Mouse (Mus musculus): ENCODE results near the gene Mepce. TPM values are rescaled to one million over a fixed set of nuclear protein-coding genes. Genes with fewer than 3 reads are reported as not detected.
A peak's percentile ranks its signal among the peaks of the same experiment; 100 is the strongest.

Gene Mepce
- total RNA-seq (2021), result 10 to 100 TPM; 25.0 to 34.2 TPM
- long read RNA-seq, experiment 1, transcript Mepce-201 (4 exons, 3,128 nt), result major isoform, 9 of 11 reads
- long read RNA-seq, experiment 1, partial matches to known transcripts, result 0 of 11 reads
- long read RNA-seq, experiment 1, other reads (novel, unspliced or antisense), result 2 of 11 reads
- long read RNA-seq, experiment 2, transcript Mepce-201 (4 exons, 3,128 nt), result major isoform, 13 of 15 reads
- long read RNA-seq, experiment 2, partial matches to known transcripts, result 1 of 15 reads
- long read RNA-seq, experiment 2, other reads (novel, unspliced or antisense), result 0 of 15 reads

DNA sequence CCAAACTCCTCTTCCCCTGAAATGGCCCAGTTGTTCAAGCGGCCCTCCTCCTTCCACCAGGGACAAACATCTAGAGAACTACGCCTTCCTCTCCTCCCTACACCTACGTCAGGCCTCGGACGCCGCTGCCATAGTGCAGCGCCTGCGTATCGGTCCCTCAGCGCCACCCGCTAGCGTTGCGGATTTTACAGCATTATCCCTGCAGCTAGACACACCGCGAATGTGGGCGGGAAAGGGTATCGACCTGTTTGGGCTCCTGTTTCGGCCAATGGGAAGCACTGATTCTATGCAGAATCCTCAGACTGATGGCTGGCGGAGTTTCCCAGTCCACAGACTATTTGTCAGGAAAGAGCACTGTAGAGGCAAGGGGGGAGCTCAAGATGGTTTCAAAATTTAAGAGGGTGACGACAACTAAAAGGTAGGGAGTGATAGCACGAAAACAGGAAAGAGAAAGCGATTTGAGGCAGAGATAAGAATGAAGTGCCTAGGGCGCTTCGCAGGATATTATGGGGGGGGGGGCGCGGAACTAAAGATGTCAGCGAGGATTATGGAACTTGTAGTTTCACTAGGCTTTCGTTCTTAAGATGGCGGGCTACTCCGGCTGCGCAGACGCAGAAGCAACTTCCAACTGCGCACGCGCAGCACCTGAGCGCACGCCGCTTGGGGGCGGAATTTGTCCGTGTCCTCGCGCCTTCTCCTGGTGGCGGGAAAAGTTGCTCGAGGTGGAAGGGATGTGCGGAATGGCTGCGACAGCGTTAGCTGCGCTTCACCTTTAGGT, at the start of gene Mepce, which contains the start of gene Zcwpw1:
TSS of gene Mepce (minus strand) at position 505 of the 778 bp plus-strand sequence.
TSS of gene Zcwpw1 (plus strand) at position 648 of the 778 bp plus-strand sequence.
- DNase-seq (ENCODE audit: low spot score in 2 of 2), result peak; percentile 94

DNA sequence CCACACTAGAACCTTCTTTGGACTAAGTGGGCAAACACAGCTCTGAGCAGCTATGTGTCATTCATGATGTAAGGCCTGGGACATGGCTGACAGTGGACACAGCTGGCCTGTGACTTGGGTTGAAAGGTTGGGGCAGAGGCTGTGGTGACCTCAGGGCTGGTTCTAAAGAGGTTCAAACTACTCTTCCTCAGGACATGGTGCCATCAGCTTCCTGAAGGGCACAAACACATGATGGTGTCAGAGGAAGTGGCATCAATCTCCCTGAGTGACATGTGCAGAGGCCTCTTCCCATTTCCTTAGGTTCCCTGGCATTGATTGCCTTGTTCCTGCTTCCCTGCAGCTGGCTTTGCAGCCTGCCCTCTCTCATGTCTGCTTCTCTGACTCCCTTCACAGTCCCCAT, 49.7 kb upstream of the Mepce start:
- DNase-seq (ENCODE audit: low spot score in 2 of 2), result peak in 1 of 2 experiments; percentile 11

DNA sequence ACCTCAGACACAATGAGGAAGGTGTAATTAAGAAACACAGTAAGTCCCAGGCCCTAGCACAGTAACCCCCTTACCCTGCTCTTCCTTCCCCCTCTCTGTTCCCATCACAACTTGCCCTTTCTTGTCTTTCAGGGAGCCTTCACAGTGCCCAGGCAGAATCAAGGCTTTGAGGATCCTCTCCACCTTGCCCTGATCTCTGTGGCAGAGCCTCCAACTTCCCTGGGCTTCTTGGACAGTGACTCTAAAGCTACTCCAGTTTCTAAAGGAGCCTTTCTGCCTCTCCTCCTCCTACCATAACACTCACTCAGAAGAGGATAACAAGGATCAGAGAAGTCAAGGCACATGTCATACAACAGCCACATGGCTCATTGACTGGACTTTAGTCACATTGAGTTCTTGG, 49.2 kb upstream of the Mepce start:
- no peak for DNase-seq (ENCODE audit: low spot score in 2 of 2)

DNA sequence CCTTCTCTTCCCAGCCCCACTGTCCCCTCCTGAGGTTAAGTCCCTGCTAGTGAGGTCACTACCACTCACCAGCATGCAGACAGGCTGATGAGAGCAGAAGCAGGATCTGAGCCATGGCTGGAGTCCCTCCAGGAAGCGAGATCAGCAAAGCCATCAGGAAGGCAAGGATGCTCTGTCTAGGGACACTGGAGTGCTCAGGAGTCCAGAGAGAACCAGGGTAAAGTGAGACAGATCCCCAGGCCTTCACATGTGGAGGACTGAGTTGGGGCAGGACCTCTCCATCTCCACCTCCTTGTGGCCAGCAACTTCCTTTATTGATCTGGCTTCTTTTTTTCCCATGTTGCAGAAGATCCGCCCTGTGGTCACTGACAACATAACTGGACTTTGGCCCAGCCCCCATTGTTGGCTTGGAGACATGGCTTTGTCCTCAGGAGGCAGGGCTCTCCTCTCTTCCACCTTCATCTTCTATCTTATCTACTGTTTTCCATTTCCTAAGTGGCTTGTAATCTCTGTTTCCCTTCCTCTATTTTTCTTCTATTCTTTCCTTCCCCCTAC, 48.6 kb upstream of the Mepce start, which contains the start of gene Pilra:
TSS of gene Pilra (minus strand) at position 316 of the 555 bp plus-strand sequence.
- peak in 1 of 2 experiments; percentile 14 for DNase-seq (ENCODE audit: low spot score in 2 of 2)

DNA sequence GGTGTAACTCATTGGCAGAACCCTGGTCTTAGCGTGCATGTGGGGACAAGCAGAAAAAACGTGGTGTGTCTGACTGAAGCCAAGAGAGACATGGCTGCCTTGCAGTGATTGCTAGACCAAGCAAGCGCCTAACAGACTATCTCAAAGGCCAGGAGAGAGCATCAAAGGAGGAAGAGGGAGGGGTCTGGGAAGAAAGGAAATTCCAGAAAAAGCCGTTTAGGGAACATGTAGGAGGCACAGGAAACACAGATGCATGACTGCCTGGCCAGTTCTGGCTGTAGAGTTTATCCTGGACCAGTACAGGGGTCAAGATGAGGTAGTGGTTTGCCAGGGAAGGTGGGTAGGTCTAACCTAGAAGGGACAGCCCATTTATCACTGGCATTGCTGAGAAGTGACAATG, 46.0 kb upstream of the Mepce start:
- peak in 1 of 2 experiments; percentile 1 for DNase-seq (ENCODE audit: low spot score in 2 of 2)

DNA sequence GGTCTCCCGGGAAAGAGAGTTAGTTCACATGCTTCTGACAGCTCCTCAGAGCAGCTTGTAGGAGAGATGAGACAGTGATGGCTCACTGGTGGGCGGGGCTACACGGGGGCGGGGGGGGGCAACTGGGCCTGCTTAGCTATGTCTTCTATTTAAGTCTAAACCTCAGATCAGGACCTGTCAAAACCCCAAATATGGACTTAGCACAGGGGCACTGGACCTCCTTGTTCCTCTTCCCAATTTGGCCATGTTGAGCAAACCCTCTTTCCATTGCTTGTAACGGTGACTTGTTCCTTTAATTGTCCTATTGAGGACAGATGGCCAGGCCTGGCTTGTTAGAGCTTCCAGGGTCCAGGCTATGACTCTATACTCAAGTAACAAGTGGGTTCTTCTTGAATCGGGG, 44.1 kb upstream of the Mepce start:
- peak in 1 of 2 experiments; percentile 3 for DNase-seq (ENCODE audit: low spot score in 2 of 2)

DNA sequence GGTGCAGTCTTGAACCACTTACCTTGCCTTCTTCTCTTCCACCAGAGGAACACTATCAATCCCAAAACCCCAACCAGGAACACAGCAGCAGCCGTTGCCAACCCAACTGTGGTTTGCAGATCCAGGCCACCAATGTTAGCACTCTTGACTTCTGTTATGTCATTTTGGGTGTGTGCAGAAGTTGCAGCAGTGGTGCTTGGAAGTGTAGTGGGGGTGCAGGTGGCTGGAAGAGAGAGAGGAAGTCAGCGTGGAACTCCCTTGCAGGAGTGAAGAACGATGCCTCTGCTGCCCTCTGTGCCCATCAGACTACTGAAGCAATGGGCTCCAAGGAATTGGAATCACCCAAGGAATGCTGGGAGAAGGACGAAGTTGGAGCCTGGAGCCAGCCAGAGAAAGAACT, 43.7 kb upstream of the Mepce start:
- no peak for DNase-seq (ENCODE audit: low spot score in 2 of 2)

DNA sequence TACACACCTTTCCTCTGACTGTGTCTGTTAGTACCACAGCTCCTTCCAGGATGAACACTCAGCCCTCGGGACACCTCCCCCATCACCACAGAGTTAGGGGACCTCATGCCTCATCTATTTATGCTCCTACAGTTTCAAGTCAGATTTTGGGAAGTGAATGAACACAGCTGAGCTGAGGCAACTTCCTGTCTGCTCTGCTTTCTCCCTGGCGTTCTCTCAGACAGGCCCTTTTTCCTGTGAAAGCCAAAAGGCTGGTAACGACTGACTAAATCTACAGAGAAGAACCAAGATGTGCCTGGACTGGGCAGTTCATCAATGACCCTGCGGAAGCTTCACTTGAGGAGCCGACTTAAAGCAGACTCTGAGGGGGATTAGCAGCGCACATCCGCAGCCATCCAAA, 42.8 kb upstream of the Mepce start:
- peak in 1 of 2 experiments; percentile 10 for DNase-seq (ENCODE audit: low spot score in 2 of 2)

DNA sequence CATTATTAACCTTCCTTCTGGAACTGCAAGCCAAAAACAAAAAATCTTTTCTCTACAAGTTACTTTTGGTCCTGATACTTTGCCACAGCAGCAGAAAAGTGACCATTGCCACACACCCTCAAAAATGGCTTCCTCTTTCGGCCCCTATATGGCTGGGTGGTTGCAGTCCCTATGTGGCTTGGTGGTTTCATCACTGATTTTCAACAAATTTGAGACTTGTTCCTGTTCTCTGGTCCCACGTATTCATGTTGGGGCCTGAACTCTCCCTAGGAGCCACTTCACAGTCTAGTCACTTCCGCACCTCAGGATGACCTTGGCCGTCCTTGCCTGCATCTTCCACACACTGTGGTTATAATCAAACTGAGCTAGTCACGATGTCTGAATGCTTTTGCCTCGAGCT, 41.2 kb upstream of the Mepce start:
- DNase-seq (ENCODE audit: low spot score in 2 of 2), result peak in 1 of 2 experiments; percentile 11

DNA sequence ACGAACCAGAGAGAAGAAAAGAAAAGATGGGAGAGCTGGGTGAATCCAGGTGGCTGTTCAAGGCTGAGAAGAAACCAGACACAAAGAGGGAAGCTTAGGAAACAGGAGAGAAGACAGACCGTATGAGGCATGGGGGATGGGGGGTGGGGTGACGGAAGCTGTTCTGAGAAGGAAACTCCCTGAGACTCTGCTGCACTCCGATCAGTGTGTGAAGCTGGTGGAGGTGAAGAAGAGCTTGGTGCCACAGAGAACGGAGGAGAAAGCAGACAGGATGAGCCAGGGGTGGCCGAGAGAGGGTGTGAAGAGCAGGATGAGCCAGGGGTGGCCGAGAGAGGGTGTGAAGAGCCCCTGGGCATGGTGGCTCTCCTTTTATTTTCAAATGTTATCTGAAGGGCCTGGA, 39.0 kb upstream of the Mepce start:
- DNase-seq (ENCODE audit: low spot score in 2 of 2), result peak in 1 of 2 experiments; percentile 12

DNA sequence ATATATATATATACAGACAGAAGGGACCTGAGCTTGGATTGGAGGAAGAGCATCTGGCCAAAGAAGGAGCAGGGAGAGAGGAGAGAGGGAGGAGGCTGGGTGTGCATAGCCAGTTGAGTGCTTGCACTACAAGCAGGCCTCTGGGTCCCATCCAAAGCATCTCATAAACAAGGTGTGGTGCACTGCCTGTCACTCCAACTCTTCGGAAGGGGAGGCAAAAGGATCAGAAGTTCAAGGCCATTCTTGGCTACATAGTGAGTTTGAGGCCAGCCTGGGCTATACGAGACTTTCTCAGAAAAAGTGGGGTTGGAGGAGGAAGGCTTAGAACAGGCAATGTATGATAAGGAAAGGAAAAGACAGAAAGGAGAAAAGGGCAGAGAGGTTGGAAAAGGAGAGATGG, 38.5 kb upstream of the Mepce start:
- DNase-seq (ENCODE audit: low spot score in 2 of 2), result peak in 1 of 2 experiments; percentile 12

DNA sequence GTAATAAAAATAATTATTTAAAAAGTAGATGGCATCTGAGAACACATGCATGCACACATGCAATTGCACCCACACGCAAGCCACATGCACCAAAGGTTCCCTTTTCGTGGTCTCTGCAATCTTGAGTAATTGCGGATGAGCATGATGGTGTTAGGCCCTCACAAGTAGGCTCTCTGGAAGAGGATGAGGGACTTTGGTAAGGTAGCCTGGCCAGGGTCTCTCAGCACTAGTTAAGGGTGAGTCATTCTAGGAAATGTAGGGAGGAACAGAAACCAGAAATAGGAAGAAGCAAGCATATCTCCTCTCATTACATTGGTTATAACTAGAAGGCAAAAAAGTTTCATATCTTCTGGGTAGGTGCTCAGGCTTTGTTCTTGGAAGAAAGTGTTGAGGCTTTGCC, 37.6 kb upstream of the Mepce start:
- peak in 1 of 2 experiments; percentile 7 for DNase-seq (ENCODE audit: low spot score in 2 of 2)

DNA sequence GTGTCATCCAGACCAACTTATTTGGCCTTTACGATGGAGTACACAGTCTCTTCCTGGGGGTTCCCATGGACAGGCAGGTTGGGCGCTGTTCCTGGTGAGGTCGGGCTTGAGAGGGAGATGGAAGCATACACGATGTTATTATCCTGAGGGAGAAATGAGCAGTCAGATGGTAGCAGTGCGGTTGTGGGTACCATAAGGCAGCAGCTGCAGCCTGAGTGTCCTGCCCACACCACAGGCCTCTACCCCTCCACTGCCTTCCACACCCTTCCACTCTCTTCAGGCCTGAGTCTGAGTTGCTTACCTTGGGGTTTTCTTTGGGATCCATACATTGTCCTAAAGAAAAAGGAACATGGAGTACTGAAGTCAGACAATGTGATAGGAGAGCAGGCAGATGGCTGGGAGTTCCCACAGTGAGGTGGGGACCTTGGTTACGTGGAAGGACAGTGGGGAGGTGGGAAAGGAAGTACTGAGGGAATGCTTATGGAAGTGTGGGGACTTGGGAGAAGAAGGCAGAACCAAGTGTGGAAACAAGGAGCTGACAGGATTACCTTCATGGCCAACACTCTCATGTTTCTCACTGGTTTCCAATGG, 36.1 kb upstream of the Mepce start:
- peak in 1 of 2 experiments; percentile 7 for DNase-seq (ENCODE audit: low spot score in 2 of 2)

DNA sequence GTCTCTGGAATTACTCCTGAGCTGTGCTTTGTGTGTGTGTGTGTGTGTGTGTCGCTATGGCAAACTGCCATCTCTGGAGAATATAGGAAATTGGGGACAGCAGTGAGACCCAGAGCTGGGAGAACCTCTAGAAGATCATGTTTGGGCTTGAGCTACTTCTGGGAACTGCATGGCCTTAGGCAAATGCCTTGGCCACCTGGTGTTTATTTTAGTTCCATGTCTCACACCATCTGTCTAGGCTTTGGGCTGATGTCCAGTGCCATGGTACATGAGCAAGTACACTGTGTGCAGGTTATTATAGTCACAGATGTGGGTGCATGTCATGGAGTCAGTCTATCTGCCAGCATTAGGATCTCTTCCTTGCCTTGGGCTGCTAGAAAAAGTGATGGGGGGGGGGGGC, 35.1 kb upstream of the Mepce start:
- DNase-seq (ENCODE audit: low spot score in 2 of 2), result peak in 1 of 2 experiments; percentile 11

DNA sequence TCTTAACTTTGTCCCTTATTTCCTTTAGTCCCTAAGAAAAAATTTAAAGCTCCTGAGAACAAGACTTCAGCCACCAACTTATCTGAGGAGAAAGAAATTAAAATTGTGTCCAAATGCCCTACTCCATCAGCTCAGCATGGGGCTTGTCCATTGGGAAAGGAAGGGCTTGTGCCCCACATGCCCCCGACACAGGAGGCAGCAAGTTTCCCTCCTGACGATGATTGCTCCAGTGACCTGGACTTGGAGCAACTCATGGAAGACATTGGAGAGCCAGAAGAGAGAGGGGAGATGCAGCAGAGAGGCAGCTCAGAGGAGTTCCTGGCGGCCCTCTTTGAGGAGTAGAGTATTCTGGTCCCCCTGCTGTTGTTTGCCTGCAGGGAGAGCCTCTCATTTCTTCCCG, 34.7 kb upstream of the Mepce start:
- no peak for DNase-seq (ENCODE audit: low spot score in 2 of 2)

DNA sequence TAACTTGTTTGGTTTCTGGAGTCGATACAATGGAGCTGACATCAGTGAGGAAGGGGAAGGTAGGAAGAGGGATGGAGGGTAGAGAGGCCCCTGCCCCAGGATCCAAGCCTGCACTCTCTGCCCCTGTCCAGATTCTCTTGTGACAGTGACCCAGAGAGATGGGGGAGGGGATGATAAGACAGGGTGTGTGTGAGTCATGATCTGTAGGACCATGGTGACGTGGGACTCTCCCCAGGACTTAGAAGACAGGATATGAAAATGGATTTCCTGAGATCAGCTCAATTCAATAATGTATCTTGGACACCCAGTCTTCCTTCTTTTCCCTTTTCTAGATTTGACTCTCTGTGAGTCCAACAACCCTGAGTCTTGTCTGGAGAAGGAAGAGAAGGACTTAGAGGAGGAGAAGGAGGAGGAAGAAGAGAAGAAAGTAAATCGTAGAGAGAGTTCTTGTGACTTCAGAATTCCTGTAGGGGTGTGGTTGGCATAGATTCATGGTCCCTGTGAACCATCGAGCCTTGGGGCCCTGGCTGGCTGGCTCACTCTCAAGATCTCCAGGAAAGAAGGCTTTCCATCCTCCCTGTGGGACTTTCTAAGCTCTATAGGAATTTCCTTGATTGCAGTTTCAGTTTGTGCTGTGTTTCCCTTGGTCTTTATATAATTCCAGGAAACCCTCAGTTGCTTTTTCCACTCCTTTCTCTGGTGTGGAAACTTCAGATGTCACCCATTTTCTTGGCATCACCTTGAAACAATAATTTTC, 30.2 kb upstream of the Mepce start:
- DNase-seq (ENCODE audit: low spot score in 2 of 2), result no peak

DNA sequence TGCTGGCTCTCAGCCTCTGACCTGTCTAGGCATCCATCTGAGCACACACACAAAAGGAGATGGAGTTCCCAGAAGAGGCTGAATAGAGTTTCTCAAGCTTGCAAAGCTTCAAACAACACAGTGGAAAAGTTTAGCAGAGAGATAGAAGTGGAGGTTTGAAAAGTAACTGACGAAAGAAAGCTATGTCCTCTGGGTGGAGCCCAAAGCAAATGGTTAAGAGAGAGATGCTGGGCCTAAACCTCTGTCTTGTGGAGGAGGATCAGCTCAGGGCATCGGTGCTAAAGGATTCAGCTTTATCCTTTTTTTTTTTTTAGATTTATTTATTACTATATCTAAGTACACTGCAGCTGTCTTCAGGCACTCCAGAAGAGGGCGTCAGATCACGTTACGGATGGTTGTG, 20.9 kb upstream of the Mepce start:
- DNase-seq (ENCODE audit: low spot score in 2 of 2), result no peak

DNA sequence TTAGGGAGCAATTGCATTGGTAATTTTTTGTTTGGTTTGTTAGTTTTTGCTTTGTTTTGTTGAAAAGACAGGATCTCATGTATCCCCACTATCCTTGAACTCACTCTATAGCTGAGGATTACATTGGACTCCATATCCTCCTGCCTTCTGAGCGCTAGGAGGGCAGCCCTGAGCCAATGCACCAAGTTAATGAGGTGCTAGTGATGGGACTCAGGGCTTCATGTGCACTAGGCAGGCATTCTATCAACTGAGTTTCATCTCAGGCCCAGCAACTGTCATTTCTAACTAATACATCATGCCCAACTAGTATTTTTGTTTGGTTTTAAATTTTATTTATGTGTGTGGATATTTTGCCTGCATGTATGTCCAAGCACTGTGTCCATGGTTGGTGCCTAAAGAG, 18.7 kb upstream of the Mepce start:
- no peak for DNase-seq (ENCODE audit: low spot score in 2 of 2)

DNA sequence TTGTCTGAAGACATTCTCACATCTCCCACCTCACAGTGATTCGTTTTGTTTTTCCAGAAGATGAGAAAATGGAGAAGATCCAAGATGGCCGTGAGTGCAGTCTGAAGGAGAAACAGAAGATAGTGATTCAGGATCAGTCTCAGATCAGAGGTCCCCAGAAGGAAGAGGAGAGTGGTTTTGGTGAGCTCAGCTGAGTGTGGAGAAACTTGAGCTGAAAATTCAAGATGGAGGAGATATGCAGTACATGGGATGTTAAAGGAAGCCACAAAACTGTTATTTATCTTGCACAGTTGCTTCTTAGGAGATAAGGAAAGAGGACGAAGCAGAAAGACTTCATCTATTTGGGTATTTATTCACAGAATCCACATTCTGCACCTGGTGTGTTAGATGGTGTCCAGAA, 13.5 kb upstream of the Mepce start:
- no peak for DNase-seq (ENCODE audit: low spot score in 2 of 2)

DNA sequence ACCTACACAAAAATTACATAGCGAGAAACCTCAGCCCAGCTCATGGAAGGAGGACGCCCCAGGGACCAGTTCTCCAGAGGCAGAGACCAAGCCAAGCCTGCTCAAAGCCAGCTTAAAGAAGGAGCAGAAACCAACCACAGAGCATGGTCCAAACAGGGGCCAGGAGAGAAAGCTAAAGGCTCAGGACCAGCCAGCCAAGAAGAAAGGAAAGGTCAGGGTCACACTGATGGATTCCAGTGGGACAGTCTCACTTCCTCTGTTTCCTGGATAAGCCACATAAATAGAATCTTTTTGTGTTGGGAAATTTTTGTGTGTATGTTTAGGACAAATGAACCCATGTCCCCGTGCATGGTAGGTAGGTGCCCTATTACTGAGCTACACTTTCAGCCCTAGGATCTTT, 9.2 kb upstream of the Mepce start:
- no peak for DNase-seq (ENCODE audit: low spot score in 2 of 2)

DNA sequence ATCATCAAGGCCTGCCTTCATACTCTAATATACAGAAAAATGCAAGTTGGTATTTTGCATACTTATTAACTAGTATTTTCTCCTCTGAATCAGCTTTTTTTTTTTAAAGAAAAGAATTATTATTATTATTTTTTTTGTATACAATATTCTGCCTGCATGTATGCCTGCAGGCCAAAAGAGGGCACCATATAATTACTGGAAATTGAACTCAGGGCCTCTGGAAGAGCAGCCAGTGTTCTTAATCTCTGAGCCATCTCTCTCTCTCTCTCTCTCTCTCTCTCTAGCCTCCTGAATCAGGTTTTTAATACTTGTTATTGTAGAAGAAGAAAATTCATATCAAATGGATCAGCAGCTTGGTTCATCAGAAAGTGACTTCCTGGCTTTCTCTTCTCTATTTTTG, 4.1 kb upstream of the Mepce start:
- DNase-seq (ENCODE audit: low spot score in 2 of 2), result no peak
